Mouse (Mus musculus) gastrocnemius, postnatal 36 days (tissue): Measurements from ENCODE around the gene Phf20. TPM values are rescaled to one million over a fixed set of nuclear protein-coding genes. Genes with fewer than 3 reads are reported as not detected.
A peak's percentile ranks its signal among the peaks of the same experiment; 100 is the strongest.
"Not testable (repeated sequence)": the region's sequence is repeated elsewhere in the genome, so short reads cannot be mapped to it uniquely, and the experiment has no call there.

Experiments
- DNase-seq, 2 experiments: peaks; one replicate each; pipeline ENCODE4 v3.0.0; 2022
- intact Hi-C: fragments of 180-260 bp; cut with DNase I; formaldehyde crosslinking; loops from one replicate; pipeline ENCODE4 v1.15.1; 2025
- long read RNA-seq, 2 experiments: library from polyadenylated mRNA; stranded (forward); transcript quantifications; one replicate each; pipeline ENCODE4 v2.0.0; 2021
- total RNA-seq, 2 experiments: library from RNA; stranded (reverse); gene quantifications; 2 replicates each; pipeline ENCODE4 v1.2.3; 2021

The Phf20 gene
- total RNA-seq = 10 to 100 TPM; 22.4 to 22.8 TPM
- long read RNA-seq, experiment 1, full-length matches to known transcripts = 3 of 10 reads
- long read RNA-seq, experiment 1, partial matches to known transcripts = 2 of 10 reads
- long read RNA-seq, experiment 1, other reads (novel, unspliced or antisense) = 5 of 10 reads
- long read RNA-seq, experiment 2, full-length matches to known transcripts = 1 of 9 reads
- long read RNA-seq, experiment 2, partial matches to known transcripts = 6 of 9 reads
- long read RNA-seq, experiment 2, other reads (novel, unspliced or antisense) = 2 of 9 reads

GRCm38 (mm10) chr2:156196302-156197128 lies at the start of gene Phf20:
Gene Phf20 (plus strand): TSS chr2:156196466.
- intact Hi-C loops = loop anchor here (5.0 kb wide), 1 partner anchor 81 kb away; no protein-coding TSS in a partner anchor

DNA sequence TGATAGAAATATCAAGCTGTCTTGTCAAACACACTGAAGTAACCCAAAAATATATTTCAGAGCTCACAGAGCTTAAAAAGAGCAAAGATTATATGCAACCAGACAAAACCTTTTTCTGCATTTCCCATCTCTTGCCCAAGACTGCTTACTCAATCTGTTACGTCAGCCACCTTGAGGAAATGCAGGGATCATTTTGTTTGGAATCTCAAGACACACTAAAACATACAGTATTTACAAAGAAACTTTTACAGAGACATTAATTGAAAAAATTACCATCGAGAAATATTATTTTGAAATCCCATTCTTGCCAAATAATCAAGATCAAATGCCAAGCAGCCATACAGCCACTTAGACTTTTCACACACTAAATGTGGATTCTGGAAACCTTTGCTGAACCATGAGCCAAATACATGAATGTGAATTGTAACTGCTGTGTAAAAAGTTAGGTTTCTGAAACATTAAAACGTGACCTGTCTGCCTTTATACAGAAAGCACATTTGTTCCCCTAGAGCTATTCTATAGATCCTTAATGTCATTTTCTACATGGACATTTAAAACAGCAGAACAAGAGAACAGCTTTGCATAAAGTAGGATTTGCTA lies 48.9 kb upstream of the Phf20 start:
- DNase-seq = no peak
- intact Hi-C loops = no loop called here

More at GRCm38 (mm10) chr2:156196302-156197128, at the start of gene Phf20:
- DNase-seq = peak; percentile 98

DNA sequence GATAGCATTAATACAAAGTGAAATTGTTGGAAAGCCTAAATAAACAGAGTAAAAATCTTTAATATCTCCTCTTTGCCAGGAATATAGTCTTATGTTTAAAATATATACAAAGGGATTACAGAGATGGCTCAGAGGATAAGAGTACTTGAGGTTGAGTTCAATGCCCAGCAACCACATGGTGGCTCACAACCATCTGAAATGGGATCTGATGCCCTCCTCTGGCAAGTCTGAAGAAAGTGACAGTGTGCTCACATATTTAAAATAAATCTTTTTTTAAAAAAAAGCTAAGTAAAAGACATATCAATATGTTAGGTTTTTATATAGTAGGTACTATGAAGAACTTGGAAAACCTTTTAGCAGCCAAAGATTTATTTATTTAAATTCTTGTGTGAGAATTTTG lies 44.7 kb upstream of the Phf20 start:
- DNase-seq = no peak
- intact Hi-C loops = no loop called here

- intact Hi-C loops = no loop called here
- DNase-seq = no peak
These were observed 30.8 kb upstream of the Phf20 start for GRCm38 (mm10) chr2:156165478-156165877.

GRCm38 (mm10) chr2:156166557-156166956 lies 29.7 kb upstream of the Phf20 start:
- no peak for DNase-seq
- intact Hi-C loops = no loop called here

DNA sequence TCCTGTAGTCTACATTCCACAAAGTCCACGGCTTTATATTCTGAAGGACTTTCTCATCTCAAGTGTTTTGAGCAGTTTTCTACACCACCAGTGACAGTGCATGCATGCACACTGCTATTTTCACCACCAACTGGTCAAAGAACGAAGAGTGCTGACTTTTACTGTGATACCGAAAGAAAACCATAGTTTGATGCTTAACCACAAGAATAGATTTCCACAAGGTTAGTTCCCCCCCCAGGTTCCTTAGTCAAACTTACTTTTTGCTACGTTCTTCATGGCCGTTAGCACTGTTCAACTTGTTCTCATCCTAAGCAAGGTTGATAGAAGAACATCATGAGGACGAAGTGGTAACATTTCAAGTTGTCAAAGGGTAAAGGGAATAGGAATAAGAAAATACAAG lies 19.2 kb upstream of the Phf20 start:
- no peak for DNase-seq
- intact Hi-C loops = no loop called here

- intact Hi-C loops = loop anchor here (2.0 kb wide), 1 partner anchor 101 kb away; no protein-coding TSS in a partner anchor
- DNase-seq = no peak
These were observed 18.6 kb upstream of the Phf20 start for GRCm38 (mm10) chr2:156177651-156178050.

GRCm38 (mm10) chr2:156179046-156179795 lies 17.0 kb upstream of the Phf20 start:
- peak; percentile 70 to 74 for DNase-seq
- intact Hi-C loops = loop anchor here (2.0 kb wide), 1 partner anchor 100 kb away; no protein-coding TSS in a partner anchor

DNA sequence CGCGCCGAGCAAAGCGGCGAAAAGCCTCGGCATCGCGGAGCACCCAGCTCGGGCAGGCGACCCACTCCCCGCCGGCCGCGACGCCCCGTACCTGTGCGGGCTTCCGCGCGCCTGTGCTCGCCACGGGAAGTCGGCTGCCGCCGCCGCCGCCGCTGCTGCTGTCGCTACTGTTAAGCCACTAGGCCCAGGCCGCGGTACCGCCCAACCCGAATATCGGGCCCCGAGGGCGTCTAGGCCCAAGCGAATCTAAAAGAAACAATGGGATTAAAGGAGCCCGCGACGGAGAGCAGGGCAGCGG lies 16.5 kb upstream of the Phf20 start:
- DNase-seq = no peak
- intact Hi-C loops = loop anchor here (2.0 kb wide), 1 partner anchor 99 kb away; no protein-coding TSS in a partner anchor

DNA sequence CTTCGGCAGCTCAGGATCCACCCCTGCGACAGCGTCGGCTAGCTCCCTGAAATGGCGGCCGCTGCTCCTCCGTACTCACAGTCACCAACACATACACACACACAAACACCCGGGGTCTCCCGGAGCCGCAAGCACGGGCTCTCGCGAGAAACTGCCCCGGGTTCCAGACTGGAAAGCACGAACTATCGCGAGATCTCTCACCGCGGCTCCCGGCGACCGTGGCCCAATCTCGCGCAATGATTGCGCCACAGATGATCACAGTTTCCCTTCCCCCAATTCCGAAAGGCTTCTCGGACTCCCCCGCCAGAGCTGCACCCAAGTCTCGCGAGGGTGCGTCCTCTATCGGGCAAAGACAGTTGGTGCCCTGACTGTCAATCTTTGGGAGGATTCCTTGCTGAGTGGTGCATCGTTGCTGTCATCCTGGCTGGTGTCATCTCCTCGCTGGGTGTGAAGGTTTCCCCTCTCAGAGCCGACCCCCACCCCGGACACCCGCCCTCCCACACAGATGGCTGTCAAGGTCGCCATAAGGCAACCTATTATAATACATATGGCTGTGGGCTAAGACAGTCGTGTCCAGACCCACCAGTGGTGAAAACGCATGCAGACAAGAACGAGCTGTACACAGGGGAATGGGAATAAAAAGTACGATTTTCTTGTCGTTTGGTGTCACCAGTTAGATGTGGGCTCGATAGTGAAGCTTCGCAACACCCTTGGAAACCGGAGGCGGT lies 16.0 kb upstream of the Phf20 start, which contains the start of gene Rbm39:
Gene Rbm39, minus strand, starts transcription at position 145 of the 728 bp plus-strand sequence.
- intact Hi-C loops = no loop called here
- peak; percentile 100 for DNase-seq

DNA sequence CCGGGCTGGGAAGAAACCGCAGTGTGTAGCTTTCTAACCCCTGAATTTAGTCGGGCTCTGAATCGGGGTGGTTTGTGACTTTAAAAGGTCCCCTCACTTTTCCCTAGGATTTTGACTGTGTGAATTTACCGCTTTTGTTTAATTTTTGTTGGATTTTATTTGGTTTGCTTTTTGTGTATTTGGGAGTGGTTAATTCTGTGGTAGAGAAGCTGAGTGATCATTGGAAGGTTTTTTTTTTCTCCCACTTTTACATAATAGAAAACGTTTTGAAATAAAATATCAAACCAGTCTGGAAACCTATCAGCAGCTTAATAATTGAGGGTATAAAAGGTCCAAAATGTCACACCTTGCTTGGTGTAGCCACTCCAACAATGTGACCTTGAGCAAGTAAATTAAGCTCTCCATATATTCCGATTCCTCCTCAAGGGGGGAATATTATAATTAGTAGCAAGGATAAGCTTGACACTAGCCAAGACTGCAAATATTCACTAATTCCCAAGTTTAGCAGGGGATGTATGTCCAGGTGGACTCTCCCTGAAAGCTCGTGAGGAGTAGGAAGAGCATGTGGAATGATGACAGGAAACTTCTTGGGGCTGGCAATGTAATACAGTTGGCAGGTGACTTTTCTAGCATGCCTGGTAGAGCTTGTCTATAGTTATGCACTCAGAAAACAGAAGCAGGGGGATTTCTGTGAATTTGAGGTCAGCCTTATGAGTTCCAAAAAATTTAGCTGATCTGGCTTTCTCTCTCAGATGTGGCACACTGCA lies 15.3 kb upstream of the Phf20 start:
- no peak for DNase-seq
- intact Hi-C loops = no loop called here

DNA sequence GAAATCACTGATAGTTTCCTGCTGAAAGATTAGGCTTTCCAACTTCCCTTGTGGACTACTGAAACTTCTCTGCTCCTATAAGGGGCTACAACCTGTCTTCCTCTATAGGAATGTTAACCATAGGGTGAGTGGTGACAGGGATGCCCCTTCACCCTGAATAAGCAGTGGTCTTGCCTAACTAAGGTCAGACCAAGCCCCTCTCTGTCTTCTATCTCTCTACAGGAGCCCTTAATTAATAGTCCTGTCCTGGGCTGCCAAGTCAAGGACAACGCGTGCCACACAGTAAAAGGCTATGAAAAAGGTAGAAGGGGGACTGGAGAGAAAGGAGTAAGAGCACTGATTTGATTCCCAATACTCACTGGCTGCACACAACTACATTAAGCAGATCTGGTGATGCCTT lies 14.7 kb upstream of the Phf20 start:
- DNase-seq = no peak

DNA sequence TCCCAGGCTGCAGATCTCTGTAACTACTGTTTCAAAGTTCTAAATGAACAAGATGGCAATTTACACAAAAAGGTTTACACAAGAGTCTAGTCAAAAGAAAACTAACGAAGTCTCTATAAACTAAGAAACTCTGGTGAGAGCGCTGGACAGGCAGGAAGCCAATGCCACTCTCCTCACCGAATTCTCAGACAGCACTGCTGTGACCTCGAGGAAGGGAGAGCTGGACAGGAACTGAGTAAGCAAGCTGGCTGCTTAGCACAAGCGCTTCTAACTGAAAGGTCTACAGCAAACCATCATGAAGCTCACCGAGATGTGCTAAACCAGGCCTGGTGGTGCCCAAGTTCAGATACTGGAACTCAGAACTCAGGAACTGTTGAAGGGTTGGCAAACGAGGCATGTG lies 7.0 kb upstream of the Phf20 start:
- intact Hi-C loops, DNase-seq: not testable (repeated sequence)

More for the DNA sequence above, 14.7 kb upstream of the Phf20 start:
- intact Hi-C loops = no loop called here

DNA sequence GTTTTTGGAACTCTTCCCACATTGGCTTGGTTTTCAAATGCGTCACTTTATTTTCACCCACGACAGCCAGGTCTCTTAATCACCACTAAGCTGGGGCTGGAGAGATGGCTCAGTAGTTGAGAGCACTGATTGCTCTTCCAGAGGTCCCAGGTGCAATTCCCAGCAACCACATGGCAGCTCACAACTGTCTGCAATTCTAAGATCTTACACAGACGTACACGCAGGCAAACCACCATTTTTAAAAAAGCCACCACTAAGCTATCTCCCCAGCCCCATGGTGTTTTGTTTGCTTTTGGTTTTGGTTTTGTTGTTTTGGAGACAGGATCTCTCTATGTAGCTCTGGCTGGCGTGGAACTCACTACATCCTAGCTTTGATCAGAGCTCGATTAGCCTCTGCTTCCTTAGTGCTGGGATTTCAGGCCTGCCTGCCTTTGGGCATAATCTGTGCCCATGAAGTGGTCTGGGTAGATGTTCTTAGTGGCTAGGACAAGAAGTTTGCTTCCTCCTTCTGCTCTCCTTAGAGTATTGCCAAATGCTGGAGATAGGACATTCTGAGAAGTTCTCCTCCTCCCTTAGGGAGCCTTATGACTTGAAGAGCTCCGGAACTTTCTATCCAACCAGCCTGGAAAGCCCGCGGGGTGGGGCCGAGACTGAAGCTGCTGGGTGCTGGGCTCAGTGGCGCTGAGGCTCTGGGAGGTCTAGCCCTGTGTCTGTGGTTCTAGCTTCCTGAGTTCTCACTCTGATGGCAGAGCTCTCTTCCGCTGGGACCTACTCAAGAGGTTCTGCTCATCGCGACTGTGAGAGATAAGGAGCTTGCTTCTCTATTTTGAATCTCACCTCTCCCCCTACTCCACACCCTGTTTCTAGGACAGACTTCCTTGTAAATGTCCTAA lies 6.0 kb upstream of the Phf20 start:
- DNase-seq = no peak
- intact Hi-C loops = loop anchor here (5.0 kb wide), 1 partner anchor 72 kb away; no protein-coding TSS in a partner anchor

- intact Hi-C loops = loop anchor here (5.0 kb wide), 1 partner anchor 71 kb away; no protein-coding TSS in a partner anchor
- DNase-seq = no peak
These were observed 4.7 kb upstream of the Phf20 start for GRCm38 (mm10) chr2:156191540-156191939.

DNA sequence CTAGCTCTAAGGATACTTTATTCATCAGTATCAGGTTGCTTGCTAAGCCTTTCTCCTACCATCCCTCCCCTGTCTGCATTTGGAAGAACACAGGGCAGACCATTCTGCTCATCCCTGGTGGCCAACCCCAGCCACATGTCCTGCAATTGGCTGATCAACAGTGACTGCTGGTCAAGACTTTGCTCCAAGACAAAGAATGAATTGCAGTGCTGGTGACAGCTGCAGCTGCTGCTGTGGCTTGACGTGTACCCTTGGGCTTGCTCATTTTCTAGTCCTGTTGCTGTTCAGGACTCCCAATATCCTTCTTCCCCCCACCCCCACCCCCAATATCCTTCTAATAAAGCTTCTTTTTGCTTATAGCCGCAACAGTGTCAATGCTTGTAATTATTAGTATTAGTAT lies 4.2 kb upstream of the Phf20 start:
- no peak for DNase-seq
- intact Hi-C loops = loop anchor here (5.0 kb wide), 1 partner anchor 70 kb away; no protein-coding TSS in a partner anchor

- DNase-seq = no peak
- intact Hi-C loops = loop anchor here (5.0 kb wide), 1 partner anchor 69 kb away; no protein-coding TSS in a partner anchor
These were observed 3.0 kb upstream of the Phf20 start for GRCm38 (mm10) chr2:156193066-156193862.
